In the genomic region with DNA sequence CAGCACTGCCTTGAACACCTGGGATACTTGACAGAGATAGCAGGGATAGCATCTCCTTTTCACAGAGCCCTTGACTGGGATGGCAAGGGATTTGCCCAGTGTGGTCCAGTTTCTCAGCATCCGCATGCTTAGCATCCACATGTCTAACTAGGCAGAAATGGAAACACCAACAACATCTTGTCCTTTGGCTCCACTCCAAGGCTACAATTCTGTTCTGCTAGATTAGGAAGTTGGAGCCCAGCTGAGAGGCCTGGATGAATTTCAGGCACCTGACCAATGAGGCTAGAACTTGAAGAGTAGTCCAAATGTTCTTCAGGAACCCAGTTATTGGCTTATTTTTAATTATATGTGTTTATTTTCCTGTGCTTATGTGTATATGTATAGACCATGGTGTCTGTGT, we compare ENCODE assay signal across 16 mouse cellular contexts.
A peak's percentile ranks its signal among the peaks of the same experiment; 100 is the strongest.
DNase-seq lines count a peak whose midpoint lies in the region.
"Had no signal": no experiment of that assay in that cellular context is flagged by ENCODE, and none has a peak within 500 bp of the region (broad histone marks: within the 10 kb centered on the region; RNA-seq: fewer than 3 reads in every experiment).

No protein-coding gene starts in this region.

- peak; percentile 25 for DNase-seq in gastrocnemius, adult 18-20 months (ENCODE audit: low spot score)
- no peak for DNase-seq in gastrocnemius, postnatal 14 days
- peak; percentile 4 for DNase-seq in left cerebral cortex, adult 11 months (ENCODE audit: low spot score)
- no peak for DNase-seq in left cerebral cortex, adult 8-10 months (ENCODE audit: low spot score in 2 of 2)
- peak; percentile 22 for DNase-seq in testis, postnatal 14 days (ENCODE audit: low spot score)
- DNase-seq in testis, postnatal 10 days (ENCODE audit: low spot score) = no peak
- no peak for DNase-seq in urinary bladder, postnatal 14 days (ENCODE audit: low spot score)
- no peak for DNase-seq in urinary bladder, postnatal 4 days (ENCODE audit: low spot score in 2 of 2)
- DNase-seq: adrenal gland, postnatal 25 days; cerebellum, adult 9-10 months; gastrocnemius, postnatal 36 days; kidney, adult 9 months; layer of hippocampus, postnatal 36 days; lung, postnatal 36 days; right cerebral cortex, postnatal 25 days; thymus, postnatal 36 days had no signal

- intact Hi-C loops in gastrocnemius, postnatal 14 days (cut with DNase I; ENCODE audit: low total_unique reads) = no loop called here

Comparison
In these comparisons a context has a peak if more than half of its experiments do, and no peak if none do; other contexts are left out.
1. DNase-seq: peak in gastrocnemius, adult 18-20 months (single experiment), left cerebral cortex, adult 11 months (single experiment) and testis, postnatal 14 days (single experiment); none in gastrocnemius, postnatal 14 days (single experiment), left cerebral cortex, adult 8-10 months (0 of 2), testis, postnatal 10 days (single experiment), urinary bladder, postnatal 14 days (single experiment) and urinary bladder, postnatal 4 days (0 of 2).